Mouse (Mus musculus): ENCODE data around the gene Bloc1s5. TPM values are rescaled to one million over a fixed set of nuclear protein-coding genes. Genes with fewer than 3 reads are reported as not detected.

Bloc1s5 gene
- total RNA-seq, 2 experiments from 2014 or later, result 9.4 to 13.2 TPM

- peak in 1 of 2 experiments; percentile 47 for DNase-seq (ENCODE audit: extremely low spot score in 1 of 2, low spot score in 2 of 2)
- intact Hi-C loops (cut with DNase I), result loop anchor here (5.0 kb wide), 2 partner anchors 55 to 240 kb away; partner anchors contain the start of gene Txndc5
Measured at GRCm38 (mm10) chr13:38582768-38583167, 52.1 kb downstream of the Bloc1s5 start.

DNA sequence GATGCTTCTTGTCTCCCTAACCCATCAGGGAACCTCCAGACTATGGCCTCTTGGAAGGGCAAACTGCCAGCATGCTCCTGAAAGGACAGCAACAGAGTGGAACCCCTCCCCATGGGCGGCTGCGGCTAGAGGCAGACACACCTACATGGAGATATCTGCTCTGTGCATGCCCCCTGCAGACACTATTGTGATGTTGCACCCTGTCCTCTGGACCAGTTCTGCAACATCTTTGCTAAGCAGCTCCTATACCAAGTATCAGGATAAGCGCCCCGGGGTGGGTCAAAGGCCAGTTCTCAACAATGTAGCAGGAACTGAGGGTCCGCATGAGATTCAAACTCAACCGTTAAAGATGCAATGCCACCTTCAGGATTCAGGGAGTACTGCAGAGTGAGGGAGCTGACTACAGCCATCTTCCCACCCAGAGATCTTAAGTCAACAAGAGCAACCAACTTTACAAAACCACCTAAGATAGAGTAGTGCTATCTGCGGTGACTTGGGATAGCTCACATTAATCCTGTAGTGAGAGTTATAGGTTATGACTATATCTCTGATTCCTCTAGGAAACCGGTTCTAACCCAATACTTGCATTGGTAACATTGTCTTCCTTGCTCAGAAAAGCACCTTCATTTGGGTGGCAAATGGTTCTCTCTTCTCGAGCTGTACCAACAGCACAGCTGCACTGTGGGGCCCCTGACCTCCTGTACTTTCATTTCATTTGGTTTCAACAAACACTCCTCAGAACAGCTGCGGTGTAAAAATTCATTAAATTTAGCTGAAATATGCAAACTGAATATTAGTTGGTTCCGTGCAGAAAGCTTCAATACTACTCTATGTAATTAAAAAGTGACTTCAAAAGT is 54.1 kb downstream of the Bloc1s5 start:
- DNase-seq (ENCODE audit: extremely low spot score in 1 of 2, low spot score in 2 of 2), result peak in 1 of 2 experiments; percentile 85
- intact Hi-C loops (cut with DNase I), result loop anchor here (5.0 kb wide), 2 partner anchors 54 to 239 kb away; partner anchors contain the start of gene Txndc5

DNA sequence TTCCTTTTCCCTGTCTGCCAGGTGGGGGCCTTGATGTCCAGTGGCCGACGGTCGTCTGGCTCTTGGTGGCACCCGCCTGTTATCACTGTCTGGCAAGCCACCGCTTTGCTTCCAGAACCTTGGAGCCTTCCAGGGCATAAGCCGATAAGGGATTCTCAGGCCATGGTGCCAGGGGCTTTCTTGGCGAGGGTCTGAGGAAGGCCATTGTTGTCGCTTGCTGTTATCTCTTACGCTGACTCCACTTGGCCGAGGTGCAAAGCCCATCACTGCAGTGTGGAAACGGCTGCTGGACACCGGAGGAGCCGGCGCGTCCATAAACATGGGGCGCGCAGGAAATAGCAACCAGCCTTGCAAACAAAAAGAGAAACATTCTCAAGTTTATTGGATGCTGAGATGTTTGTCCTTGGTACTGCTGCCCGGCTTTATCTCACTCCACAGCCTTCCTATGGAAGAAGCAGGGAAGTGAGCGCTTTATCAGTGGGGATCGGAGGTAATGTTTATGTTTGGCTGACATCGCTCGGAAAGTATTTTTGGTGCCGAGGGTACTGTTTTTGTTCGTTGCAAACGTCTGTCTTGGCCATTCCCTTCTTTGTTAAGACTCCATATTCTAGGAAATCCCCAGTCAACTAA is 54.8 kb downstream of the Bloc1s5 start:
- DNase-seq (ENCODE audit: extremely low spot score in 1 of 2, low spot score in 2 of 2), result no peak
- intact Hi-C loops (cut with DNase I), result loop anchor here (5.0 kb wide), 2 partner anchors 53 to 238 kb away; partner anchors contain the start of gene Txndc5

DNA sequence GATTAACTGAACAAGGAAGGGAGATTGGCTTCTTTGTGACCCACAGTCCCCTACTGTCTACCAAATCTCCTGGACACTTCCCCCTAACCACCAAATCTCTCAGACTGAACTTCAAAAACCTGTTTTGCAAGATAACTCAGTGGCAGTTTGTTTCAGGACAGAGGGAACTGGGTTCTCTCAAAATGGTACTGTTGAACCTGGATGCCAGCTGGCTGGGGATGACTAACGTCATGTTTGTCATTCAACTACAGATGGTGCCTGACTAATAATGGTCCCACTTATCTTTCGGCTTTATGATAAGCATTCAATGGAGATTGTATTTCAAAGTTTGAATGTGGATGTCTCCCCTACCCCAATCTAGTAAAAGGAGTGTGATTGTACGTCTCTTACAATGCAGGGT is 60.2 kb downstream of the Bloc1s5 start:
- DNase-seq (ENCODE audit: extremely low spot score in 1 of 2, low spot score in 2 of 2), result no peak
- intact Hi-C loops (cut with DNase I), result no loop called here

GRCm38 (mm10) chr13:38573281-38573680 is 61.6 kb downstream of the Bloc1s5 start:
- no peak for DNase-seq (ENCODE audit: extremely low spot score in 1 of 2, low spot score in 2 of 2)
- intact Hi-C loops (cut with DNase I), result no loop called here

DNA sequence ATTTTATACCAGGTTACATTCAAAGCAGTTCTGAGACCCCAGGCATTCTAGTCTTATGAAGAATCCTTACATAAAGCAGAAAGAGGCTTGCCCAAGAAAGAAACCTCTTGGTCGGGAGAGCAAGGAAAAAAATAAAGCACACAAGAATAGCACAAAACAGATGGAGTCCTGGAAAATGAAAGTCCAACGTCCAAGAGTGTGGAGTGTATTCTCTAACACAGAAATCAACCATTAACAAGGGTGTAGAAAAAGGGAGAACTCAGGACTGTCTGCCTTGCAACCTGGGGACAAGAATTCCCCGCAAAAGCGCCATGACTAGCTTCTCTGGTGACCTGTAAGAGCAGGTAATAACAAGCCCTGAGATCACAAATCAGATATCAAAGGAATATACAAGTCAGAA is 69.7 kb downstream of the Bloc1s5 start:
- no peak for DNase-seq (ENCODE audit: extremely low spot score in 1 of 2, low spot score in 2 of 2)
- intact Hi-C loops (cut with DNase I), result no loop called here

DNA sequence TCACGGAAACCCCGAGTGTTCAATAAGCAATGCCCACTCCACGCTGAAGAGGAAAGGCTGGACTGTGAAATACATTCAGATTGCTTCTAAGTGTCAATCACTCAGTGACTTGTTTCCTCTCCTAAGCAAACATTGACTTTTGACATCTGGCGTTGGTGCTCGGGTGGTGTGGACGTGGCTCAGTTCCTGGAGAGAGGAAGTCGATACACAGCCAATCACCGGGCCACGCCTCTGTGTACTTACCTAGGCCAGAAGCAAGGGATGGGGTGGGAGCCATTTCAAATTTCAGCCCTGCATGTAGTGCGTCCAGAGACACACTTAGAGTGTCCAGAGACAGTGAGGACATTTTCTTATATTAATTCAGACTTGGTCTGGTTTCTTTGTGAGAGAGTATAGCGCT is 80.3 kb downstream of the Bloc1s5 start:
- DNase-seq (ENCODE audit: extremely low spot score in 1 of 2, low spot score in 2 of 2), result no peak
- intact Hi-C loops (cut with DNase I), result no loop called here

DNA sequence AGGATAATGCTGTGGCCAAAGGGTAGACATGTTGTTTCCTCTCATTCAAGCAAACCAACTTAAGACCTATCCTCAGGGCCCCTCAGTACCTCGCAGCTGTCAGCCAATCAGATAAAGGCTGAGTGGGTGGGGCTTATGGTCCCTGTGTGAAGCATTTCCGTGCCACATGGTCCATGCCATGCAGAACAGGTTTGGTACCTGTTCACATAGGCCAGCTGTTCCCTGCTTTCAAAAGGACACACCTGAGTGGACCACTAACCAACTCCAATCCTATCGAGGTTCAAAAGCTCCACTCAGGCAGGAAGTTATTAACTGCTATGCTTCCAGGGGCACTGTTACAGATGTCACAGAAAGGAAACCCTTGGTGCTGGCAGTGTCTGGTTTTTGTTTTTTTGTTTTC is 80.7 kb downstream of the Bloc1s5 start:
- intact Hi-C loops (cut with DNase I), result no loop called here
- no peak for DNase-seq (ENCODE audit: extremely low spot score in 1 of 2, low spot score in 2 of 2)

DNA sequence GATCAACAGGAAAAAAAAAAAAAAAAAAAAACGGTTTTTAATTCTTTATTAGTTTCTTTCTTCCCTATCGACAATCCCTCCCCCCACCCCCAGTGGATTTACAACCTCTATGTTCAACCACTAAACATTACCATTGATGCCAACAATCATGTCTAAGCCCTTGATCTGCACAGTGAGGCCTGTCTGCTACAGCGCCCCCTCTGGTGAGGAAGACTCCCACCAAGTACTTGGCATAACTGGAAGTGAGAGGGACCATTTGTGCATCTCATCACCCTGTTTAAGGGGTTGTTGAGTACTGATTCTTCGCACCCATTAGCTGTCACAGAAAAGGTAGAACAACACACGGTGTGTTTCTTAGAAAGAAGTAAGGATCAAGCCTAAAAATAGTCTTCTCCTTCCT is 86.2 kb downstream of the Bloc1s5 start:
- DNase-seq (ENCODE audit: extremely low spot score in 1 of 2, low spot score in 2 of 2), result no peak
- intact Hi-C loops (cut with DNase I), result no loop called here

DNA sequence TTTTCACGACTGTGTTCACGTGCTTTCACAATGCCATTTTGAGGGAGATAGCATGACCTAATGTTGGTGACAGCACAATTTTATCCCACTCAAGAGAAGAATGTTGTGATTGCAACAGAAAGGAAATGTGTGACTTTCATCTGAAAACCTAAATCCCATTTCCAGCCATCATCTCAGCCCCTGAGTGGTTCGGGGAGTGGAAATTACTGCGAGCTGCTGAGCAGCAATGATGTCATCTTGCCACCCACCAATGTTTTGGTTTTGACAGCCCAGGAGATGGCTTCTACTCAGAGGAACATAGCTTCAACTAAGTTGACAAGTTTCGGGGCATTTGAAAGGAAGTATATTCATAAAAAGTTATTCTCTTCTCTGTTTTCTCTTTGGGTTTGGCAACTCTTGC is 87.2 kb downstream of the Bloc1s5 start:
- no peak for DNase-seq (ENCODE audit: extremely low spot score in 1 of 2, low spot score in 2 of 2)
- intact Hi-C loops (cut with DNase I), result no loop called here

GRCm38 (mm10) chr13:38546754-38547153 is 88.2 kb downstream of the Bloc1s5 start:
- intact Hi-C loops (cut with DNase I), result no loop called here
- no peak for DNase-seq (ENCODE audit: extremely low spot score in 1 of 2, low spot score in 2 of 2)

- no peak for DNase-seq (ENCODE audit: extremely low spot score in 1 of 2, low spot score in 2 of 2)
- intact Hi-C loops (cut with DNase I), result no loop called here
Measured at GRCm38 (mm10) chr13:38545460-38545859, 89.4 kb downstream of the Bloc1s5 start.

- intact Hi-C loops (cut with DNase I), result no loop called here
- no peak for DNase-seq (ENCODE audit: extremely low spot score in 1 of 2, low spot score in 2 of 2)
Measured at GRCm38 (mm10) chr13:38544769-38545445, 90.0 kb downstream of the Bloc1s5 start.

GRCm38 (mm10) chr13:38543455-38544125 is 91.3 kb downstream of the Bloc1s5 start:
- intact Hi-C loops (cut with DNase I), result no loop called here
- no peak for DNase-seq (ENCODE audit: extremely low spot score in 1 of 2, low spot score in 2 of 2)

Other genes with a start within 250 kb of the Bloc1s5 start
- 10 to 100 TPM; 43.6 to 47.3 TPM for gene Txndc5, start 106.3 kb downstream of the Bloc1s5 start, total RNA-seq (2021)
- 10 to 100 TPM; 46.2 to 46.9 TPM for gene Eef1e1, start 23.9 kb upstream of the Bloc1s5 start, total RNA-seq (2021)

Data from left cerebral cortex, postnatal 10 days (tissue).